Mouse (Mus musculus): Measurements from ENCODE around the gene Rs1.

GRCm38 (mm10) chrX:160794920-160795319, 27.1 kb downstream of the Rs1 start:
- TF ChIP-seq CTCF (IDR thresholded peaks at IDR 0.05; ENCODE audit: low read depth) (no peak), EP300 (IDR thresholded peaks at IDR 0.05; ENCODE audit: low read depth) (no peak)
